Comparison of ENCODE assay signal across 8 mouse cellular contexts in the genomic region with DNA sequence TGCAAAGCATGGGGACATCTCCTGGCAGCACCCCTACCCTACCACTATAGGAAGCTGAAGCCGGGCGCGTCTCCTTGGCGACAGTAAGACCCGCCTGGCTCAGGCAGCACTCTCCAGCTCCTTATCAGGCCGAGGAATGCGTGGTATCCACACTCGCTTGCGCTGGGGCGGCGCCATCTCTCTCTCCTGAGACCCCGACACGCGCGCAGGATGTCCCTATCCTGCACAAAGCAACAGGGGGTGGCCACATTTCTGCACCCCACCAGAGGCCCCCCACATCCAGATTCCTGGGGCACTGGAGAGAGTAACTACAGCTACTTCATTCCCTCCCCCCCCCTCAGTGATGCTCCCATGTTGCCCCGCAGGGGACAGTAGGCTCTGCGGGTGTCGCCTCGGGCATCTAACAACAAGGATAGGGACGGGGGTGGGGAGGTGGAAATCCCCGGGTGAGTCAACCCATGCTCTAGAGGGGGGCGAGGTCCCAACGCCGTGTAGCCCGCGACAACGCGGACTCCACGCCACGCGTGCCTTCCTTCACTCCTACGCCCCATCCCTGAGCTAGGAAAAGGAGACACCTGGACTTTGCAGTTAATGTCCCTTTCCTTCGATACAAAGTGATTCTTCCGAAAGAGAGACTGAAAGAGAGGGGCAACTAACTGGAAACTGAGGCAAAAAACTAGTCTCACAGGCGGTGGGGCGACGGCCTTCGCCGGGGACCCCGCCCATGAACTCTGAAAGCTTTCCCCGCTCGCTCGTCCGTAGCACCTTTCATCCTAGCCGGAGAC. TPM values are rescaled to one million over a fixed set of nuclear protein-coding genes. Genes with fewer than 3 reads are reported as not detected.
DNase-seq lines count a peak whose midpoint lies in the region; ATAC-seq lines count a peak whose summit lies in the region.

No protein-coding gene starts in this region.

- H3K4me1 ChIP-seq in erythroblast, embryonic 14.5 days (ENCODE audit: control insufficient read depth), result peaks cover 25% of the 10 kb centered on the region
- H3K4me1 ChIP-seq in hindbrain, embryonic 11.5 days (replicated peaks; ENCODE audit: control insufficient read depth, insufficient read depth, low read length), result peaks cover 2% of the 10 kb centered on the region
- peaks cover 72% of the 10 kb centered on the region for H3K4me1 ChIP-seq in liver, embryonic 13.5 days (replicated peaks)

- peak overlapping the region; percentile 71 for H3K4me3 ChIP-seq in erythroblast, embryonic 14.5 days (replicated peaks)
- peak overlapping the region; percentile 78 for H3K4me3 ChIP-seq in hindbrain, embryonic 11.5 days (ENCODE audit: low read depth, low read length)
- peak overlapping the region; percentile 81 for H3K4me3 ChIP-seq in liver, embryonic 13.5 days (replicated peaks)

- peak overlapping the region; percentile 98 for H3K4me2 ChIP-seq in hindbrain, embryonic 11.5 days (replicated peaks; ENCODE audit: low read depth, low read length)
- peak overlapping the region; percentile 97 for H3K4me2 ChIP-seq in liver, embryonic 13.5 days

- H3K27me3 ChIP-seq in erythroblast, embryonic 14.5 days (ENCODE audit: control insufficient read depth), result peaks cover 27% of the 10 kb centered on the region
- no peaks in the 10 kb centered on the region for H3K27me3 ChIP-seq in hindbrain, embryonic 11.5 days (ENCODE audit: control insufficient read depth, insufficient read depth, low read length)
- H3K27me3 ChIP-seq in liver, embryonic 13.5 days, result peaks cover 14% of the 10 kb centered on the region; the same call in 1 of the 2 replicates

- WGBS in hindbrain, embryonic 11.5 days, result under 1% methylated on average over 45 of the region's 45 CpGs
- WGBS in liver, embryonic 13.5 days (ENCODE audit: insufficient replicate concordance), result 2% methylated on average over 45 of the region's 45 CpGs

- H3K36me3 ChIP-seq in erythroblast, embryonic 14.5 days (ENCODE audit: control insufficient read depth), result no peaks in the 10 kb centered on the region
- H3K36me3 ChIP-seq in hindbrain, embryonic 11.5 days (ENCODE audit: control insufficient read depth, insufficient read depth, low read length), result no peaks in the 10 kb centered on the region
- no peaks in the 10 kb centered on the region for H3K36me3 ChIP-seq in liver, embryonic 13.5 days

- H3K27ac ChIP-seq in hindbrain, embryonic 11.5 days (ENCODE audit: low read depth, low read length), result peak overlapping the region; percentile 76
- peak overlapping the region; percentile 77 for H3K27ac ChIP-seq in liver, embryonic 13.5 days

- H3K9ac ChIP-seq in hindbrain, embryonic 11.5 days (ENCODE audit: low read depth, low read length), result peak overlapping the region; percentile 73
- H3K9ac ChIP-seq in liver, embryonic 13.5 days, result peak overlapping the region; percentile 80

- ATAC-seq in hindbrain, embryonic 11.5 days (ENCODE audit: low FRiP score), result peak; percentile 37; the same call in 1 of the 2 replicates
- peak; percentile 47 for ATAC-seq in liver, embryonic 13.5 days (ENCODE audit: low read depth)
- no peak for ATAC-seq in granulocyte monocyte progenitor cell, adult 5-6 weeks (replicated peaks; ENCODE audit: poor library complexity, severe bottlenecking)

- peak; percentile 19 for DNase-seq in kidney, adult 9 months
- no peak for DNase-seq in kidney, adult 18-20 months
- peak; percentile 67 for DNase-seq in NIH3T3 (ENCODE audit: low read depth)
- peak; percentile 61 for DNase-seq in hindbrain, embryonic 11.5 days (ENCODE audit: low spot score)
- DNase-seq in liver, embryonic 13.5 days, result peak; percentile 28
- DNase-seq in natural killer cell, adult 2 months (ENCODE audit: low spot score in 2 of 2), result peak; percentile 37 to 46

- H3K9me3 ChIP-seq in erythroblast, embryonic 14.5 days (ENCODE audit: control insufficient read depth, low read length), result no peaks in the 10 kb centered on the region
- no peaks in the 10 kb centered on the region for H3K9me3 ChIP-seq in hindbrain, embryonic 11.5 days (ENCODE audit: control insufficient read depth, low read length)
- H3K9me3 ChIP-seq in liver, embryonic 13.5 days (replicated peaks), result no peaks in the 10 kb centered on the region

RNA-seq across cellular contexts. Expression of gene S1pr2, which starts 1.0 kb away (rescaled TPM):
- polyA plus RNA-seq in erythroblast, embryonic 14.5 days (2012), result 0.02 TPM in 2 replicates
- 23.4 TPM in 2 replicates for polyA plus RNA-seq in hindbrain, embryonic 11.5 days (2014; fragmentation: Nextera tagmentation; extraction: Ambion mirVana)
- polyA plus RNA-seq in liver, embryonic 13.5 days (2015; fragmentation: Nextera tagmentation; extraction: Ambion mirVana), result 4.7 and 4.8 TPM in 2 replicates
- 3.7 and 11.0 TPM in 2 replicates for total RNA-seq in granulocyte monocyte progenitor cell, adult 5-6 weeks (2014; fragmentation: Nextera tagmentation)
- 3.2 and 3.4 TPM in 2 replicates for total RNA-seq in granulocyte monocyte progenitor cell, adult 5-6 weeks (2017)

RNA-seq across cellular contexts. Expression of gene Dnmt1, which starts 15.9 kb away (rescaled TPM):
- polyA plus RNA-seq in erythroblast, embryonic 14.5 days (2012), result 25.3 TPM in 2 replicates
- 65.6 and 82.9 TPM in 2 replicates for polyA plus RNA-seq in hindbrain, embryonic 11.5 days (2014; fragmentation: Nextera tagmentation; extraction: Ambion mirVana)
- polyA plus RNA-seq in liver, embryonic 13.5 days (2015; fragmentation: Nextera tagmentation; extraction: Ambion mirVana), result 63.3 and 75.0 TPM in 2 replicates
- 172 and 204 TPM in 2 replicates for total RNA-seq in granulocyte monocyte progenitor cell, adult 5-6 weeks (2014; fragmentation: Nextera tagmentation)
- 244 and 247 TPM in 2 replicates for total RNA-seq in granulocyte monocyte progenitor cell, adult 5-6 weeks (2017)

RNA-seq across cellular contexts. Expression of gene Mrpl4, which starts 26.9 kb away (rescaled TPM):
- polyA plus RNA-seq in erythroblast, embryonic 14.5 days (2012), result 11.7 and 15.4 TPM in 2 replicates
- 120 and 132 TPM in 2 replicates for polyA plus RNA-seq in hindbrain, embryonic 11.5 days (2014; fragmentation: Nextera tagmentation; extraction: Ambion mirVana)
- polyA plus RNA-seq in liver, embryonic 13.5 days (2015; fragmentation: Nextera tagmentation; extraction: Ambion mirVana), result 81.2 and 84.0 TPM in 2 replicates
- 44.8 and 73.4 TPM in 2 replicates for total RNA-seq in granulocyte monocyte progenitor cell, adult 5-6 weeks (2014; fragmentation: Nextera tagmentation)
- 44.5 and 46.0 TPM in 2 replicates for total RNA-seq in granulocyte monocyte progenitor cell, adult 5-6 weeks (2017)

RNA-seq across cellular contexts. Expression of gene Icam1, which starts 40.2 kb away (rescaled TPM):
- 0.04 and 0.11 TPM in 2 replicates for polyA plus RNA-seq in erythroblast, embryonic 14.5 days (2012)
- polyA plus RNA-seq in hindbrain, embryonic 11.5 days (2014; fragmentation: Nextera tagmentation; extraction: Ambion mirVana), result 4.3 and 4.5 TPM in 2 replicates
- 9.6 and 9.7 TPM in 2 replicates for polyA plus RNA-seq in liver, embryonic 13.5 days (2015; fragmentation: Nextera tagmentation; extraction: Ambion mirVana)
- 11.6 and 14.7 TPM in 2 replicates for total RNA-seq in granulocyte monocyte progenitor cell, adult 5-6 weeks (2014; fragmentation: Nextera tagmentation)
- 5.9 and 8.0 TPM in 2 replicates for total RNA-seq in granulocyte monocyte progenitor cell, adult 5-6 weeks (2017)

RNA-seq across cellular contexts. Expression of gene Icam4, which starts 53.5 kb away (rescaled TPM):
- 105 and 134 TPM in 2 replicates for polyA plus RNA-seq in erythroblast, embryonic 14.5 days (2012)
- polyA plus RNA-seq in hindbrain, embryonic 11.5 days (2014; fragmentation: Nextera tagmentation; extraction: Ambion mirVana), result 5.4 and 5.7 TPM in 2 replicates
- 244 and 254 TPM in 2 replicates for polyA plus RNA-seq in liver, embryonic 13.5 days (2015; fragmentation: Nextera tagmentation; extraction: Ambion mirVana)
- 2.1 and 2.3 TPM in 2 replicates for total RNA-seq in granulocyte monocyte progenitor cell, adult 5-6 weeks (2014; fragmentation: Nextera tagmentation)
- total RNA-seq in granulocyte monocyte progenitor cell, adult 5-6 weeks (2017), result 0.31 and 1.2 TPM in 2 replicates
